Mouse (Mus musculus): Measurements from ENCODE around the gene Arhgap24. TPM values are rescaled to one million over a fixed set of nuclear protein-coding genes. Genes with fewer than 3 reads are reported as not detected.

Arhgap24 gene
- polyA plus RNA-seq, 1 experiment from 2014 or later = 3.2 TPM

GRCm38 (mm10) chr5:102702581-102702980 lies 221.4 kb downstream of the Arhgap24 start:
- Histone ChIP-seq H3K4me2 (ENCODE audit: low read depth, low read length) (no peak overlapping the region), H3K36me3 (replicated peaks; ENCODE audit: insufficient read depth, low read length) (no peaks in the 10 kb centered on the region), H3K9ac (replicated peaks) (no peak overlapping the region), H3K4me1 (ENCODE audit: insufficient read depth) (no peaks in the 10 kb centered on the region; the same call in 1 of the 2 replicates), H3K27me3 (ENCODE audit: insufficient read depth, low read length) (no peaks in the 10 kb centered on the region), H3K4me3 (ENCODE audit: low read depth, low read length) (no peak overlapping the region), H3K9me3 (ENCODE audit: low read length) (no peaks in the 10 kb centered on the region), H3K27ac (ENCODE audit: low read depth) (no peak overlapping the region)
- WGBS (ENCODE audit: insufficient replicate concordance) = 86% methylated on average over 6 of the region's 6 CpGs
- DNase-seq (no peak), ATAC-seq (no peak)
- no peak for TF ChIP-seq EP300 (IDR thresholded peaks at IDR 0.05; ENCODE audit: low read depth)
- no peak for TF ChIP-seq CTCF (IDR thresholded peaks at IDR 0.05; ENCODE audit: low read depth)

GRCm38 (mm10) chr5:102703325-102704099 lies 222.3 kb downstream of the Arhgap24 start:
- ATAC-seq (no peak), DNase-seq (peak; percentile 65)
- H3K9me3 ChIP-seq (ENCODE audit: low read length) = no peaks in the 10 kb centered on the region
- H3K4me3 ChIP-seq (ENCODE audit: low read depth, low read length) = no peak overlapping the region
- H3K9ac ChIP-seq (replicated peaks) = no peak overlapping the region
- H3K36me3 ChIP-seq (replicated peaks; ENCODE audit: insufficient read depth, low read length) = no peaks in the 10 kb centered on the region
- no peaks in the 10 kb centered on the region for H3K27me3 ChIP-seq (ENCODE audit: insufficient read depth, low read length)
- H3K4me2 ChIP-seq (ENCODE audit: low read depth, low read length) = no peak overlapping the region
- TF ChIP-seq CTCF (IDR thresholded peaks at IDR 0.05; ENCODE audit: low read depth) = peak; percentile 72
- TF ChIP-seq EP300 (IDR thresholded peaks at IDR 0.05; ENCODE audit: low read depth) = no peak
- no peak overlapping the region for H3K27ac ChIP-seq (ENCODE audit: low read depth)
- WGBS (ENCODE audit: insufficient replicate concordance) = 52% methylated on average over 5 of the region's 5 CpGs
- H3K4me1 ChIP-seq (ENCODE audit: insufficient read depth) = no peaks in the 10 kb centered on the region

- 23% methylated on average over 2 of the region's 2 CpGs for WGBS (ENCODE audit: insufficient replicate concordance)
- DNase-seq = no peak
- no peaks in the 10 kb centered on the region for H3K9me3 ChIP-seq (ENCODE audit: low read length)
- no peaks in the 10 kb centered on the region for H3K4me1 ChIP-seq (ENCODE audit: insufficient read depth)
- no peak overlapping the region for H3K9ac ChIP-seq (replicated peaks)
- TF ChIP-seq EP300 (IDR thresholded peaks at IDR 0.05; ENCODE audit: low read depth) (no peak), CTCF (IDR thresholded peaks at IDR 0.05; ENCODE audit: low read depth) (no peak)
- ATAC-seq = no peak
- H3K36me3 ChIP-seq (replicated peaks; ENCODE audit: insufficient read depth, low read length) = no peaks in the 10 kb centered on the region
- H3K27me3 ChIP-seq (ENCODE audit: insufficient read depth, low read length) = no peaks in the 10 kb centered on the region
- H3K4me3 ChIP-seq (ENCODE audit: low read depth, low read length) = no peak overlapping the region
- H3K4me2 ChIP-seq (ENCODE audit: low read depth, low read length) = no peak overlapping the region
- no peak overlapping the region for H3K27ac ChIP-seq (ENCODE audit: low read depth)
Observed at GRCm38 (mm10) chr5:102705170-102705569, 224.0 kb downstream of the Arhgap24 start.

DNA sequence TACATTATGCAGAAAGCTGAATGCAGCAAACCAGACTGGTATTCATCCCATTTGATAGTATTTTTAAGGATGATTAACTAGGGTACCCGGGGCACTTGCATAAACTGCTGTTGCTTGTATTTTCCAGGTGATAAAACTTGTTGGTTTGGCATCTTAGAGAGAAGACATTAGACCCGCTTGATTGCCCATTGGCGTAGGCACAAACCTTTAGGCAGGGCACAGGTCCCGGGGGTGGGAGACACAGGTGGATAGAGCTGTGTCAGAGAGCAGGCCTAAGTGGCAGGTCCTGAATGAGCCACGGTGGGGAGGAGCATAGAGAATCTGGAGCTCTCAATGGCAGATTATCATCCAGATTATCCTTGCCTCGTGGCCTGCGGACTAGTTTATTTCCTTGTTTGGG lies 229.1 kb downstream of the Arhgap24 start:
- Histone ChIP-seq H3K36me3 (replicated peaks; ENCODE audit: insufficient read depth, low read length) (no peaks in the 10 kb centered on the region), H3K4me3 (ENCODE audit: low read depth, low read length) (no peak overlapping the region), H3K9me3 (ENCODE audit: low read length) (no peaks in the 10 kb centered on the region), H3K27ac (ENCODE audit: low read depth) (no peak overlapping the region), H3K4me1 (ENCODE audit: insufficient read depth) (no peaks in the 10 kb centered on the region), H3K9ac (replicated peaks) (no peak overlapping the region), H3K4me2 (ENCODE audit: low read depth, low read length) (no peak overlapping the region), H3K27me3 (ENCODE audit: insufficient read depth, low read length) (no peaks in the 10 kb centered on the region)
- WGBS (ENCODE audit: insufficient replicate concordance) = 77% methylated on average over 7 of the region's 7 CpGs
- DNase-seq (no peak), ATAC-seq (no peak)
- TF ChIP-seq EP300 (IDR thresholded peaks at IDR 0.05; ENCODE audit: low read depth) (no peak), CTCF (IDR thresholded peaks at IDR 0.05; ENCODE audit: low read depth) (no peak)

DNA sequence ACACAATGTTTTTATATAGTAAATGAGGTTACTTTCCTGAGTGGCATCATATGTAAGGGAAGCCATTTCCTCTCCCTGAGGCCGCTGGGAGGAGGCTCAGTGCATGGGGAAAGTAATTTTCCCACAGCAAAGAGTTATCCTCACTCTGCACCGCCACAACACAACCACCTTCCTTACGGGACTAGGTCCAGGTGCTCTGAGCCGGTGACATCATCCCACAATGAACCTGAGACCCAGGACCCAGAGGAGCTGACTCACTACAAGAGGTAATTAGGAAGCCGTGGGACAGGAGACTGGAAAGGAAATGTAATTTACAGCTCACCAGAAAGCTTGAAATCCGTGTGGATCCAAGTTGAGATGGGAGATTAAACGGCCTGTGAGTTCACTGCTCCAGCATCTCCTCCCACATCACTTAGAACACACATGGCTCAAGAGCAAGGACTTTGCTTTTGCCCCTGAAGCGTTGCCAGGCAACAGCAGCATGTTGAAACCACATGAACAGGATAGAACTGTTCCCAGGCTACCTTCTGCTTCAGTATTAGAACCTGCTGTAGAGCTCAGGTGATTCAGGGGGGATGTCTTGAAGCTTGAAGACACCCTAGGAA lies 238.3 kb downstream of the Arhgap24 start:
- H3K4me1 ChIP-seq (ENCODE audit: insufficient read depth) = no peaks in the 10 kb centered on the region
- ATAC-seq = peak; percentile 78
- no peaks in the 10 kb centered on the region for H3K9me3 ChIP-seq (ENCODE audit: low read length)
- TF ChIP-seq EP300 (IDR thresholded peaks at IDR 0.05; ENCODE audit: low read depth) (no peak), CTCF (IDR thresholded peaks at IDR 0.05; ENCODE audit: low read depth) (no peak)
- H3K4me3 ChIP-seq (ENCODE audit: low read depth, low read length) = no peak overlapping the region
- no peaks in the 10 kb centered on the region for H3K27me3 ChIP-seq (ENCODE audit: insufficient read depth, low read length)
- peak; percentile 41 for DNase-seq
- H3K27ac ChIP-seq (ENCODE audit: low read depth) = no peak overlapping the region
- H3K36me3 ChIP-seq (replicated peaks; ENCODE audit: insufficient read depth, low read length) = no peaks in the 10 kb centered on the region
- no peak overlapping the region for H3K9ac ChIP-seq (replicated peaks)
- no peak overlapping the region for H3K4me2 ChIP-seq (ENCODE audit: low read depth, low read length)
- WGBS (ENCODE audit: insufficient replicate concordance) = 51% methylated on average over 8 of the region's 8 CpGs

GRCm38 (mm10) chr5:102723558-102723957 lies 242.4 kb downstream of the Arhgap24 start:
- Histone ChIP-seq H3K9ac (replicated peaks) (no peak overlapping the region), H3K27ac (ENCODE audit: low read depth) (no peak overlapping the region), H3K4me3 (ENCODE audit: low read depth, low read length) (no peak overlapping the region), H3K27me3 (ENCODE audit: insufficient read depth, low read length) (no peaks in the 10 kb centered on the region), H3K9me3 (ENCODE audit: low read length) (no peaks in the 10 kb centered on the region), H3K4me2 (ENCODE audit: low read depth, low read length) (no peak overlapping the region), H3K4me1 (ENCODE audit: insufficient read depth) (no peaks in the 10 kb centered on the region), H3K36me3 (replicated peaks; ENCODE audit: insufficient read depth, low read length) (no peaks in the 10 kb centered on the region)
- DNase-seq = no peak
- ATAC-seq = no peak
- TF ChIP-seq CTCF (IDR thresholded peaks at IDR 0.05; ENCODE audit: low read depth) (no peak), EP300 (IDR thresholded peaks at IDR 0.05; ENCODE audit: low read depth) (no peak)
- 84% methylated on average over 3 of the region's 3 CpGs for WGBS (ENCODE audit: insufficient replicate concordance)

Data from liver, postnatal 0 days (tissue).